Mouse (Mus musculus): ENCODE data around the gene Mrps18b. TPM values are rescaled to one million over a fixed set of nuclear protein-coding genes. Genes with fewer than 3 reads are reported as not detected.

The Mrps18b gene
- polyA plus RNA-seq, 1 experiment from 2014 or later: 92.6 TPM

DNA sequence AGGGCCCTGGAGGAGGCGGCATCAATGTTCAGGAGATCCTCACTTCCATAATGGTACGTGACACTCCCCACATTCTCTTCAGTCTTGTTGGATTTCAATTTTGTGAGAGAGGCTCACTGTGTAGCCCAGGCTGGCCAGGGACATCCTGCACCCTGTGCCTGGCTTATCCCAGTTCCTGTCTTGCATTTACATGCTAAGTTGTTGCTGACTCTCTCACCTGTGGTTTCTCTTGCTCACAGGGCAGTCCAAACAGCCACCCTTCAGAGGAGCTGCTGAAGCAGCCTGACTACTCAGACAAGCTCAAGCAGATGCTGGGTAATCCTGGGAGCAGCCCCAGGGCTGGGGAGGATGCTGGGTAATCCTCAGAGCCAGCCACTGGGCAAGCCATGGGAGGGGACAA is 13.3 kb upstream of the Mrps18b start:
- WGBS: 100% methylated on average over 2 of the region's 2 CpGs
- H3K9me3 ChIP-seq (replicated peaks): no peaks in the 10 kb centered on the region
- DNase-seq (ENCODE audit: low spot score): no peak

DNA sequence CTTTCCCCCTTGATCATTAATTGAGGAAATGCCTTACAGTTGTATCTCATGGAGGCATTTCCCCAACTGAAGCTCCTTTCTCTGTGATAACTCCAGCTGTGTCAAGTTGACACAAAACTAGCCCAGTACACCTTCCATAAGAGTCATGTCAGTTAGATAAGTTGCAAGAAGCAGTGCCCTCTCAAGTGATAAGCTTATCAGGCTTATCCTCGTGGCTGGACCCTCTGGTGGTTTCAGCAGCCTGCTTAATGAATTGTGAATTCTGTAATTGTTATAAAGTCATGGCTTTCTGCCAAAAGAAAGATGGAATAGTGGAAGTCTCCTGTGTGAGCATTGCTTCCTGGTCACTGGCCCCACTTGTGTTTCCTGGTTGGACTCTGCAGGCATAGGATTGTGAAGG is 11.3 kb upstream of the Mrps18b start:
- no peak for DNase-seq (ENCODE audit: low spot score)
- WGBS: 85% methylated on average over 1 of the region's 1 CpGs
- H3K4me3 ChIP-seq: no peak overlapping the region
- no peak overlapping the region for H3K27ac ChIP-seq (replicated peaks)
- H3K9me3 ChIP-seq (replicated peaks): no peaks in the 10 kb centered on the region
- no peaks in the 10 kb centered on the region for H3K4me1 ChIP-seq
- H3K36me3 ChIP-seq: peaks cover 96% of the 10 kb centered on the region
- no peaks in the 10 kb centered on the region for H3K27me3 ChIP-seq (ENCODE audit: low read depth, poor library complexity, severe bottlenecking)

More for the DNA sequence above, 13.3 kb upstream of the Mrps18b start:
- Histone ChIP-seq H3K27ac (replicated peaks) (no peak overlapping the region), H3K4me3 (no peak overlapping the region), H3K36me3 (peaks cover 82% of the 10 kb centered on the region), H3K4me1 (no peaks in the 10 kb centered on the region), H3K27me3 (ENCODE audit: low read depth, poor library complexity, severe bottlenecking) (no peaks in the 10 kb centered on the region)

DNA sequence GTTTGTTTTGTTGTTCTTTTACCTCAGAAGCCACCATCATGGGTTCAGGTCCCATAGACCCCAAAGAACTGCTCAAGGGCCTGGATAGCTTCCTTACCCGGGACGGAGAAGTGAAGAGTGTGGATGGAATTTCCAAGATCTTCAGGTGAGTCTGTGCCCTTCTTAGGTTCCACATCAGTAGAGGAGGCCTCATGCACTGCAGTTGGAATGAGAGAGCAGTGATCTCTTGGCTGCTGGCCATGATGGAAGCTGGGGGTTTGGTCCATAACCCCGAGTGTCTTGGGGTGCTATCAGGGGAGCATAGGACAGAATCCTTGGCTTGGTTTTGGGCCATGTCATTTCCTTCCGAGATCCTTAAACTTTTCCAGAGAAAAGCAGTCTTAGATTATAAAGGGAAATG is 7.1 kb upstream of the Mrps18b start:
- H3K36me3 ChIP-seq: peaks cover 78% of the 10 kb centered on the region
- H3K27me3 ChIP-seq (ENCODE audit: low read depth, poor library complexity, severe bottlenecking): no peaks in the 10 kb centered on the region
- DNase-seq (ENCODE audit: low spot score): no peak
- no peak overlapping the region for H3K27ac ChIP-seq (replicated peaks)
- no peak overlapping the region for H3K4me3 ChIP-seq
- 93% methylated on average over 4 of the region's 4 CpGs for WGBS
- no peaks in the 10 kb centered on the region for H3K9me3 ChIP-seq (replicated peaks)
- peaks cover 23% of the 10 kb centered on the region for H3K4me1 ChIP-seq

DNA sequence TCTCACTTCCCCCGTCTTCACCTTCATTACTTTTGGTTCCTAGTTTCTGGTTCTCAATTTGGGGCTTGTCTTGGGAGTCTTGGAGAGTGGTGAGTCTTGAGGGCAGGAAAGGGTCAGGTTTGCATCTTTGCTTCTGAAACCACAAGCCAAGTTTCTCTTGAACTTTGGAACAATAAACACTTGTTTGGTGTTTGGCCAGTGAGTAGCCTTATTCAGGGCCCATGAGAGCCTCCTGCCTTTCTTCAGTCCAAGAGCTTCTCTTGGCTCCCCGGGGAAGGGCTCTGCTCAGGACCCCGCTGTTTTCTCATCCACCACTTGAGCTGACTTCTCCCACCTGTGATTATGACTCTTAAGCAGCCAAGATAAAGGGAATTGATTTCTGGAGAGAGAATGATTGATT is 6.4 kb upstream of the Mrps18b start:
- no peaks in the 10 kb centered on the region for H3K27me3 ChIP-seq (ENCODE audit: low read depth, poor library complexity, severe bottlenecking)
- H3K27ac ChIP-seq (replicated peaks): no peak overlapping the region
- DNase-seq (ENCODE audit: low spot score): no peak
- H3K9me3 ChIP-seq (replicated peaks): no peaks in the 10 kb centered on the region
- H3K4me3 ChIP-seq: no peak overlapping the region
- 89% methylated on average over 3 of the region's 3 CpGs for WGBS
- H3K36me3 ChIP-seq: peaks cover 74% of the 10 kb centered on the region
- peaks cover 23% of the 10 kb centered on the region for H3K4me1 ChIP-seq

DNA sequence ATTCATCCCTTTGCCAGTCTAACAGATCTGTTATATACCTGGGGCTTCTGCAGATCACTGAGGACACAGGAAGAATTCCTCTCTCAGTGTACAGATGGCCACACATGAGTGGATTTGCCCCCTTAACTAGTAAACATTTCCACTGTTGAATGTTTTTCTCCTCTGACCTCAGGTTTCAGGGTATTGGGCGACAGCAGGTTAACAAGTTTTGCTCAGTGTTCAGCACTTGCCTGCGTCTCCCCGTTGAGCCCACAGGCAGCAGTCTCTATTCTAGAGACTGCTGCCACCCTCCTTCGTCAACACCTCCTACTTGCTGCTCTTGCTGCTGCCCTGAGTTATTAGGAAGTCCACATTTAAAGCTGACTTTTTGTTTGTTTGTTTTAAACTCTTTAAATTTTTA is 5.5 kb upstream of the Mrps18b start:
- Histone ChIP-seq H3K9me3 (replicated peaks) (no peaks in the 10 kb centered on the region), H3K27me3 (ENCODE audit: low read depth, poor library complexity, severe bottlenecking) (no peaks in the 10 kb centered on the region), H3K27ac (replicated peaks) (no peak overlapping the region), H3K4me3 (no peak overlapping the region), H3K4me1 (peaks cover 23% of the 10 kb centered on the region), H3K36me3 (peaks cover 73% of the 10 kb centered on the region)
- DNase-seq (ENCODE audit: low spot score): no peak
- 92% methylated on average over 4 of the region's 4 CpGs for WGBS

DNA sequence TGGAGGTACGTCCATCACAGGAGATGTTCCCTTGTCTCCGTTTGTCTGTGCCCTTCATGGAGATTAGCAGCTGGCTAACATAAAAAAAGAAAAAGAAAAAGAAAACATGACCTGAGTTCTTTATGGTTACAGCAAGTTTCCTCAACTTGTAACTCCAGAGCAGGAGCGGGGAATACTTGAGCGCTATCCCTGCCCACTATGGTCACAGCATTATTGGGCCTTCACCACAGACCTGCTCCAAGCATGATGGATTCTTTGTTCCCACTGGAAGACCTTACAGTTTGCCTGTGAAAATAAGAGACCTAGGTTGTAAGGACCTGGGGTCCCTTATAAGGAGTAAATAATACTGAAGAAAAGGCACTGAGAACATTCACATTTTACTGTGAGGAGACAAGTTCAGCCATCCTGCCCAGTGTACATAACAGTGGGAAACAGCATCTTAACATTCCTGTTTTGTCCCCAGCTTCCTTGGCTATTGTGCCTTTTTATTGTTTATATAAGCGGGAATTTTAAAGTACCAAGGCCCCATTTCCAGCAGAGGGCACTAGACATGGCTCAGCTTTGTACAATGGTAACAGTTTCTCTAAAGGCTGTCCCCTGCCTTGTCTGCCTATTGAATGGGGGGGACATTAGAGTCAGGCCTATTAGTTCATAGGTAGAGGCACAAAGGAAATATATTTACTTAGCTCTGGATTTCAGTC is 4.8 kb upstream of the Mrps18b start:
- 79% methylated on average over 5 of the region's 5 CpGs for WGBS
- H3K27ac ChIP-seq (replicated peaks): peak overlapping the region; percentile 97
- H3K27me3 ChIP-seq (ENCODE audit: low read depth, poor library complexity, severe bottlenecking): no peaks in the 10 kb centered on the region
- 0 out of 2 replicates have a peak overlapping the region, but pooled peaks have one; percentile 86 for H3K4me3 ChIP-seq
- H3K9me3 ChIP-seq (replicated peaks): no peaks in the 10 kb centered on the region
- H3K36me3 ChIP-seq: peaks cover 66% of the 10 kb centered on the region
- DNase-seq (ENCODE audit: low spot score): peak; percentile 45
- peaks cover 23% of the 10 kb centered on the region for H3K4me1 ChIP-seq

DNA sequence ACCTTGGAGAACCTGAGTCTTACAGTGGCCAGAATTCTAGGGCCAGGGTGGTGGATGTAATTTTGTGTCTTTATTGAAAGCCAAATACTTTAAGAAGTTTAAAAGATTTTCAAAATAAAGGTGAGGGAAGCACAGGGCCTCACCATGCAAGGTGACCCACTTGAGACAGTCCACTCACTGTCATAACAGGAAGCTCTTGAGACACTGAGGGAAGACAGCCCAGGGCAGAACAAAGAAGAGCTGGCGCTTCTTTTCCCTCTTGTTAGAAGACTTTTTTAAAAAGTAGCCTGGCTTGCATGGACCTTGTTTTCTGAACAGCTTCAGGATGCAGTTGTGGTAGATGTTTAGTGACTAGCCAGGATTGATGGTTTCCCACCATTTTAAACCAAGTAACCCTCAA is 4.2 kb upstream of the Mrps18b start:
- Histone ChIP-seq H3K4me3 (peak overlapping the region; percentile 86), H3K36me3 (peaks cover 60% of the 10 kb centered on the region), H3K9me3 (replicated peaks) (no peaks in the 10 kb centered on the region), H3K27ac (replicated peaks) (peak overlapping the region; percentile 97), H3K4me1 (peaks cover 26% of the 10 kb centered on the region), H3K27me3 (ENCODE audit: low read depth, poor library complexity, severe bottlenecking) (no peaks in the 10 kb centered on the region)
- no peak for DNase-seq (ENCODE audit: low spot score)
- 84% methylated on average over 1 of the region's 1 CpGs for WGBS

DNA sequence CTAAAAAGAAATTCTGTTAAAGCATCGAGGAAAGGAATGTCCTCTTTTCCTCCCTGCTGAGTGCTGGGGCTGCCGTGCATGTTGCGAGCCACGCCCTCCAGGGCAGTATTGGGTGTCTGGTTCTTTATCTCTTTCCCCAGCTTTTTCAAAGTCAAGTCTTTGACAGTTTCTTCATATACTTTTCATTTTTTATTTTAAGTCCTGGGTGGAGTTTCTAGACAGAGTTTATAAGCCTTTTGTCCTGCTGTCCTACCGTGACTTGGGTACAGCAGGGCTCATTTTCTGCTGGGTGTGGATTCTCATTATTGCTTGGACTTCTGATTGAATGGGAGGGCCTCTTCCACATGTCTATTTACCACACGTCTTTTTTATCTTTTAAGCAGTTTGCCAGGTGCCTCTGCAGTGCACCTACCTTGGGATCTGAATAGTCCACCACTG is 3.7 kb upstream of the Mrps18b start:
- peaks cover 55% of the 10 kb centered on the region for H3K36me3 ChIP-seq
- no peaks in the 10 kb centered on the region for H3K9me3 ChIP-seq (replicated peaks)
- 67% methylated on average over 6 of the region's 6 CpGs for WGBS
- no peaks in the 10 kb centered on the region for H3K27me3 ChIP-seq (ENCODE audit: low read depth, poor library complexity, severe bottlenecking)
- H3K4me1 ChIP-seq: peaks cover 31% of the 10 kb centered on the region
- H3K27ac ChIP-seq (replicated peaks): peak overlapping the region; percentile 97
- no peak for DNase-seq (ENCODE audit: low spot score)
- H3K4me3 ChIP-seq: peak overlapping the region; percentile 86

DNA sequence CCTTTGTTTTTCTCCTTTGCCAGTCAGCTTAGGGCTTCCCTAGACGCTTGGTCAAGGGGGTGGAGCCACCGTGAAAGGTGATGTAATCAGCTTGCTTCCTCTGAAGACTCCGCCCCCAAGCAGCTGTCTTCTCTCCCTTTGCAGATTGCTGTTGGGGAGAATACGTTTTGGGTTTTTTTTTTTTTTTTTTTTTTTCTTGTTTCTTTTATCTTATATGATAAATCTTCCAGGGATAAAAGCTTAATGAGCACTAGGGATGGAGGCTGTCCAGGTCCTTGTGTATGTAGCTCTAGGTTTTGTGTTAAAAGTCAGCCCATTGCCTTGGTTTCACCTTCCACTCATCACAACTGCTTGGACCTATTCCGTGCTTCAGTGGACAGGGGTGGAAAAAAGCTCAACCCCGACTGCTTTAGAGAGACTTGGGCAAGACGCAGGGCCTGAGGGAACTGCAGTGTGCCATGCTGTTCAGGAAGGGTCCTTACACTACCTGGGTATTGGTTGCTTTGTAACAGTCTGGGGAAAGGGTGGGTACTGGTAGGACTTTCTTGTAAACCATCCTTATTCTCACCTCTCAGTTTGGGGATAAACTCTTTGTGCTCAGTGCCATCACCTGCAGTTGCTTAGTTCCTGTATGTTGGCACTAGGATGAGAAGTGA is 3.0 kb upstream of the Mrps18b start:
- WGBS: 18% methylated on average over 7 of the region's 7 CpGs
- no peaks in the 10 kb centered on the region for H3K27me3 ChIP-seq (ENCODE audit: low read depth, poor library complexity, severe bottlenecking)
- peak overlapping the region; percentile 97 for H3K27ac ChIP-seq (replicated peaks)
- DNase-seq (ENCODE audit: low spot score): peak; percentile 90
- H3K36me3 ChIP-seq: peaks cover 52% of the 10 kb centered on the region
- peak overlapping the region; percentile 86 for H3K4me3 ChIP-seq
- H3K4me1 ChIP-seq: peaks cover 34% of the 10 kb centered on the region
- H3K9me3 ChIP-seq (replicated peaks): no peaks in the 10 kb centered on the region

DNA sequence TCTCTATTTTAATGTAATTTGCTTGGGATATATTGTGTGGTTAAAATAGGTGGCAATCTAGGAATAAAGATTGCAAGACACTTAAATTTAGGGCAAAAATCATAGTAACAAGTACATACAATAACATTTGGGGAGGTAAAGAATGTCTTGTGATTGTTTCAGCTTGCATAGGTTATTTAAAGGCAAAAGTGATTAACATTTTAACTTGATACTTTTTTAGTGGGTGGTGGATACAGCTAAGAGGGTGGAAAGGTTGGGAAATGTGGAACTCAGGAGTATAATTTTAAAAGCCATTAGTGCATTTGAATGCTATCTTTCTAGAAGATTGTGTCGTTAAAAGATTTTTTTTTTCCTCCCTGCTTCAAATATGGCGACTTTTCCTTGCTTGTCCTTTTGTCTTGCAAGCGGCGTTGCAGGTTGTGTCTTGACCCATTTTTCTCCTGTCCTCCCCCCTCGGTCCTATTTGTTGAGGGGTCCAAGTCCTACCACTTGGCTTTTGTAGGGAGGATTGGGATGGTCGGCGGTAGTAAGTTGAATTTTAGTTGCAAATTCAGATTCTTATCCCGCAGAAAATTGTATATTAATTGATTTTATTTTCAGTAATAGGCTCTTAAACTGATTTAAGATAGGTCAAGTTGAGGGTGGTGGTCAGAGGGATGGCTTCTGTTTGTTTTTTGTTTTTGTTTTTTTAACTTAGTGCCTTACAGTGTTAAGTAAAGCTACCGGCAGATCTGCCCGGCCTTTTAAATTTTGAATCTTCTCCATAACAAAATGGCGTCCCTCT is 2.3 kb upstream of the Mrps18b start:
- Histone ChIP-seq H3K4me1 (peaks cover 34% of the 10 kb centered on the region), H3K27ac (replicated peaks) (peak overlapping the region; percentile 97), H3K9me3 (replicated peaks) (no peaks in the 10 kb centered on the region), H3K4me3 (peak overlapping the region; percentile 86), H3K27me3 (ENCODE audit: low read depth, poor library complexity, severe bottlenecking) (no peaks in the 10 kb centered on the region), H3K36me3 (peaks cover 52% of the 10 kb centered on the region)
- DNase-seq (ENCODE audit: low spot score): peak; percentile 58
- under 1% methylated on average over 11 of the region's 11 CpGs for WGBS

DNA sequence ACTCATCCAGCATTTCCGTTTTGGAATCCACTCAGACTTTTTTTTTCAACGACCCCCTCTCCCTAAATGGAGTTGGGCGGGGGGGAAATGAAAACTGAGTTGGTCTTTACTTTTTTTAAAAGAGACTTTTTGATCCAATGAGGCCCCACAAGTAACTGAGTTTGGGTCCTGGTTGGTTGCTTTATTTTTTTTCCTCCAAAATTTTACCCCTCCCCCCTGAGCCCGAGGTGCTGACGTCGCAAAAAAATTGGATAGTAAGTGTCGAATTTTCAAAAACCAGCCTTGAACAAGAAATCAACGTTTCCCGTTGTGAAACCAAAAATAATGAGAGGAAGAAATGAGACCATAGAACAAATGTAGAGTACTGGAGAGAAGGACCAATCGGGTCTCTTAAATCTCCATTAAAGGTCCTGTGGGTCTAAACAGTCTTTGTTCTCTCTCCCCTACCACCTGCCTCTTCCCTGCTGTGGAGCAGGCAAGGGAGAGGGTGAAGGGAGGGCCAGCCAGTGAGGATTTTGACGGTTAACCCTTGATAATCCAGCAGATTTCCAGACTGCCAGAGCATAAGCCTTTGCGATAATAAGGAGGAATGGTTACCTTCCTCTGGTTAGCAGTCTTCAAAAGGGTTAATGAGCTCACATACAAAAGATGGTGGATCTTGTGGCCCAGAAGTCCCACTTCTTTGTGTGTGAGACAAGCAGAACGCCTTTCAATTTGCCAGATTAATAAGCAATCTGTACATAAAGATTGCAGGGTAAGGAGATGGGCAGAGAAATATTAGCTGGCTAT is 1.5 kb upstream of the Mrps18b start:
- under 1% methylated on average over 13 of the region's 13 CpGs for WGBS
- peak overlapping the region; percentile 97 for H3K27ac ChIP-seq (replicated peaks)
- no peaks in the 10 kb centered on the region for H3K27me3 ChIP-seq (ENCODE audit: low read depth, poor library complexity, severe bottlenecking)
- H3K4me1 ChIP-seq: peaks cover 34% of the 10 kb centered on the region
- no peaks in the 10 kb centered on the region for H3K9me3 ChIP-seq (replicated peaks)
- DNase-seq (ENCODE audit: low spot score): peak; percentile 66
- peaks cover 53% of the 10 kb centered on the region for H3K36me3 ChIP-seq
- peak overlapping the region; percentile 86 for H3K4me3 ChIP-seq

DNA sequence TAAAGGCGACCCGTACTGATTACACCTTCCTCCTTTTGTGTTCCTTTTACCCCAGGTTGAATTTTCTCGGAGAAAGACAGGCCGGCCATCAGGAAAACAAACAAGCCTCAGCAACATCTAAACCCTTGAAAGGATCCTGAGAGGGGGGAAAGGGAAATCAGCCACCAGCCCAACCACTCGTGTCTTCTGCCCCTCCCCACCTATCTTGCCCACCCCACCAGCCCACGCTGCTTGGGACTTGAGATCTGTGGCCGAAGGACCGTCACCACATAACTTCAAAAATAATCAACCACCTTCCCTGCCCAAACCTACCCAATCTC is 914 bp upstream of the Mrps18b start:
- under 1% methylated on average over 8 of the region's 8 CpGs for WGBS
- Histone ChIP-seq H3K27ac (replicated peaks) (peak overlapping the region; percentile 97), H3K9me3 (replicated peaks) (no peaks in the 10 kb centered on the region), H3K4me3 (peak overlapping the region; percentile 86), H3K27me3 (ENCODE audit: low read depth, poor library complexity, severe bottlenecking) (no peaks in the 10 kb centered on the region), H3K4me1 (peaks cover 34% of the 10 kb centered on the region), H3K36me3 (peaks cover 53% of the 10 kb centered on the region)
- DNase-seq (ENCODE audit: low spot score): no peak
